Mouse (Mus musculus) midbrain, embryonic 15.5 days (tissue): ENCODE results near the gene Aqp1. TPM values are rescaled to one million over a fixed set of nuclear protein-coding genes. Genes with fewer than 3 reads are reported as not detected.

Experiments used
- ATAC-seq: fragments of 200-750 bp; cut with Nextera tagmentation; replicated peaks from 2 replicates; pipeline ENCODE4 v1.8.0; 2017; ENCODE audit warnings: moderate TSS enrichment
- H3K27ac ChIP-seq: fragments of 300-500 bp; sonication (generic); 2 replicates; pipeline ENCODE4 v1.5.1; 2015; ENCODE audit warnings: mild to moderate bottlenecking, inconsistent platforms
- H3K27me3 ChIP-seq: fragments of 300-500 bp; sonication (generic); replicated peaks from 2 replicates; pipeline ENCODE4 v1.6.1; 2015; ENCODE audit warnings: inconsistent platforms
- H3K36me3 ChIP-seq: fragments of 300-500 bp; sonication (generic); replicated peaks from 2 replicates; pipeline ENCODE4 v1.6.1; 2015; ENCODE audit warnings: inconsistent platforms
- H3K4me1 ChIP-seq: fragments of 300-500 bp; sonication (generic); 2 replicates; pipeline ENCODE4 v1.6.1; 2015; ENCODE audit warnings: inconsistent platforms
- H3K4me2 ChIP-seq: fragments of 300-500 bp; sonication (generic); 2 replicates; pipeline ENCODE4 v1.6.1; 2015; ENCODE audit warnings: inconsistent platforms, mild to moderate bottlenecking, moderate library complexity
- H3K4me3 ChIP-seq: fragments of 300-500 bp; sonication (generic); 2 replicates; pipeline ENCODE4 v1.5.1; 2015; ENCODE audit warnings: mild to moderate bottlenecking, inconsistent platforms
- H3K9ac ChIP-seq: fragments of 300-500 bp; sonication (generic); 2 replicates; pipeline ENCODE4 v1.6.1; 2015; ENCODE audit warnings: mild to moderate bottlenecking, inconsistent platforms
- H3K9me3 ChIP-seq: fragments of 300-500 bp; sonication (generic); 2 replicates; pipeline ENCODE4 v1.6.1; 2016; ENCODE audit warnings: inconsistent platforms
- WGBS: fragments of 180-500 bp; shearing (Covaris S2); methylation state at CpG from one replicate; pipeline ENCODE4 v1.1.7; 2015; ENCODE audit warnings: mixed read lengths; 5-methylcytosine and 5-hydroxymethylcytosine counted together
- microRNA-seq: library from miRNA; unstranded; fragments of <30 nt; microRNA quantifications from one replicate; pipeline ENCODE4, GENCODE M21; 2016
- polyA plus RNA-seq: library from polyadenylated mRNA; unstranded; fragments of >200 nt; fragmentation: Nextera tagmentation; extraction: Ambion mirVana; gene quantifications from 2 replicates; pipeline ENCODE4 v1.2.1, GENCODE M21; 2015

Aqp1 gene
- polyA plus RNA-seq, 1 experiment from 2014 or later, result 4.5 TPM

DNA sequence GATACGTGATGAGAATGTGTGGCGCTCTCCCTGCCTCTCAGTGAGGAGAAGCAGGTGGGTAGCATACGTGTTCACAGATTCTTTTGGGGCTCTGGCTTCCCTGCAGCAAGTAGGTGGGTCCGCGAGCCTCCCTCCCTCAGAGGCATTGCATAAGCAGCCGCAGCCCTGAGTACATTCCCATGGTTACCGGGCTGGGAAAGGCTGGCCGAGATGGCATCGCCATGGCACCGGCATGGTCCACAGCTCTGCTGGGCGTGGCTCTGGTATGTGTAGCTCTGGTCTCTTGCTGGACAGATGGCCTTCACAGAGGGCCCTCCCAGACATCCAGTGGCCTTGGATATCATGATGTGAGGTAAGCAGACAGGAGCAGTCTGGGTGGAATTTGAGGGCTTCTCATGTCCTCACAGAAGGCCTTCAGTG is 60.4 kb downstream of the Aqp1 start:
- ATAC-seq, result peak; percentile 76
- Histone ChIP-seq H3K4me2 (no peak overlapping the region), H3K27ac (peak overlapping the region; percentile 18), H3K9me3 (no peaks in the 10 kb centered on the region), H3K36me3 (no peaks in the 10 kb centered on the region), H3K9ac (no peak overlapping the region), H3K4me1 (peaks cover 34% of the 10 kb centered on the region), H3K27me3 (no peaks in the 10 kb centered on the region), H3K4me3 (no peak overlapping the region)
- WGBS, result 44% methylated on average over 11 of the region's 11 CpGs

Small RNAs within 50 kb of the gene (microRNA-seq; reads per million reads assigned to microRNA genes)
- gene Gm25458, result not detected

Other genes with a start within 250 kb of the Aqp1 start
- 1.3 and 2.2 TPM in 2 replicates for gene Crhr2, start 203.4 kb upstream of the Aqp1 start, polyA plus RNA-seq
- not detected in 2 replicates for gene Inmt, start 161.4 kb upstream of the Aqp1 start, polyA plus RNA-seq
- 11.4 and 13.9 TPM in 2 replicates for gene Mindy4, start 133.0 kb upstream of the Aqp1 start, polyA plus RNA-seq
- not detected in 2 replicates for gene Ghrhr, start 39.9 kb downstream of the Aqp1 start, polyA plus RNA-seq
- gene Adcyap1r1, start 115.5 kb downstream of the Aqp1 start, polyA plus RNA-seq, result 50.3 and 52.6 TPM in 2 replicates